Mouse (Mus musculus) hindbrain, embryonic 13.5 days (tissue): ENCODE measurements around the gene Tmem182. TPM values are rescaled to one million over a fixed set of nuclear protein-coding genes. Genes with fewer than 3 reads are reported as not detected.

Experiments
- ATAC-seq: fragments of 200-750 bp; cut with Nextera tagmentation; 2 replicates; pipeline ENCODE4 v1.8.0; 2017; ENCODE audit warnings: moderate TSS enrichment; ENCODE audit not compliant: low FRiP score
- H3K27ac ChIP-seq: fragments of 300-500 bp; sonication (generic); 2 replicates; pipeline ENCODE4 v1.5.1; 2015; ENCODE audit warnings: inconsistent platforms, mild to moderate bottlenecking, moderate library complexity
- H3K27me3 ChIP-seq: fragments of 300-500 bp; sonication (generic); 2 replicates; pipeline ENCODE4 v1.6.1; 2015; ENCODE audit warnings: mild to moderate bottlenecking, inconsistent platforms
- H3K36me3 ChIP-seq: fragments of 300-500 bp; sonication (generic); 2 replicates; pipeline ENCODE4 v1.6.1; 2015; ENCODE audit warnings: mild to moderate bottlenecking, inconsistent platforms
- H3K4me1 ChIP-seq: fragments of 300-500 bp; sonication (generic); replicated peaks from 2 replicates; pipeline ENCODE4 v1.6.1; 2015; ENCODE audit warnings: inconsistent platforms
- H3K4me2 ChIP-seq: fragments of 300-500 bp; sonication (generic); 2 replicates; pipeline ENCODE4 v1.6.1; 2015; ENCODE audit warnings: inconsistent platforms, mild to moderate bottlenecking, moderate library complexity
- H3K4me3 ChIP-seq: fragments of 300-500 bp; sonication (generic); 2 replicates; pipeline ENCODE4 v1.5.1; 2015; ENCODE audit warnings: mild to moderate bottlenecking, inconsistent platforms
- H3K9ac ChIP-seq: fragments of 300-500 bp; sonication (generic); 2 replicates; pipeline ENCODE4 v1.6.1; 2015; ENCODE audit warnings: mild to moderate bottlenecking, inconsistent platforms
- H3K9me3 ChIP-seq: fragments of 300-500 bp; sonication (generic); 2 replicates; pipeline ENCODE4 v1.6.1; 2016; ENCODE audit warnings: inconsistent platforms
- WGBS: fragments of 180-500 bp; shearing (Covaris S2); methylation state at CpG from one replicate; pipeline ENCODE4 v1.1.7; 2015; 5-methylcytosine and 5-hydroxymethylcytosine counted together
- polyA plus RNA-seq: library from polyadenylated mRNA; unstranded; fragments of >200 nt; fragmentation: Nextera tagmentation; extraction: Ambion mirVana; gene quantifications from 2 replicates; pipeline ENCODE4 v1.2.1, GENCODE M21; 2015

The Tmem182 gene
- polyA plus RNA-seq, 1 experiment from 2014 or later = 0.12 TPM

GRCm38 (mm10) chr1:40844616-40845015, 39.2 kb downstream of the Tmem182 start:
- no peaks in the 10 kb centered on the region for H3K27me3 ChIP-seq
- ATAC-seq = no peak

GRCm38 (mm10) chr1:40847196-40847938, 42.0 kb downstream of the Tmem182 start:
- no peaks in the 10 kb centered on the region for H3K36me3 ChIP-seq
- no peak overlapping the region for H3K4me3 ChIP-seq
- H3K27me3 ChIP-seq = no peaks in the 10 kb centered on the region
- 55% methylated on average over 2 of the region's 2 CpGs for WGBS
- H3K9me3 ChIP-seq = no peaks in the 10 kb centered on the region
- H3K27ac ChIP-seq = no peak overlapping the region
- no peaks in the 10 kb centered on the region for H3K4me1 ChIP-seq
- no peak overlapping the region for H3K9ac ChIP-seq
- ATAC-seq = no peak
- H3K4me2 ChIP-seq = no peak overlapping the region

More at GRCm38 (mm10) chr1:40844616-40845015, 39.2 kb downstream of the Tmem182 start:
- Histone ChIP-seq H3K36me3 (no peaks in the 10 kb centered on the region), H3K27ac (no peak overlapping the region), H3K4me2 (no peak overlapping the region), H3K9me3 (no peaks in the 10 kb centered on the region), H3K4me1 (no peaks in the 10 kb centered on the region), H3K4me3 (no peak overlapping the region), H3K9ac (no peak overlapping the region)

- Histone ChIP-seq H3K4me2 (no peak overlapping the region), H3K4me3 (no peak overlapping the region), H3K27ac (no peak overlapping the region), H3K9ac (no peak overlapping the region), H3K4me1 (no peaks in the 10 kb centered on the region), H3K9me3 (no peaks in the 10 kb centered on the region), H3K36me3 (no peaks in the 10 kb centered on the region), H3K27me3 (no peaks in the 10 kb centered on the region)
- ATAC-seq = no peak
These were observed 45.9 kb downstream of the Tmem182 start for GRCm38 (mm10) chr1:40851286-40851685.

DNA sequence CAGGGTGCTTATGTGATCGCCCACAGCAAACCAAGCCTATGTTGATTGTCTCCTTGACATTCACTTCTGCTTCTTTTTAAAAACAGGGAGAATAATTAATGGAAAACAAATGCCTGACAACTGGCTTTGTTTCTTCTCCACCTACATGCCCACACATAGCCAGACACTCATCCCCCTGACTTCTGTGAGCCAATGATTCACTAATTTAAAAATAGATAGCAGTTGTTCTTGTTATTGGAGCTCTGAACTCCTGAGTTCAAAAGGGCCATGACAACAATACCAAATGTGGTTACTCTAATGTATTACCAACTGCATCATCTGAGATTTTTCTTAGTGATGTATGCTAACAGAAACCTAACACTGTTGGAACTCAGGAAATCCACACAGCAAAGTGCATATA, 49.9 kb downstream of the Tmem182 start:
- no peaks in the 10 kb centered on the region for H3K27me3 ChIP-seq
- no peak overlapping the region for H3K4me2 ChIP-seq
- no peak overlapping the region for H3K27ac ChIP-seq
- no peak overlapping the region for H3K9ac ChIP-seq
- H3K4me1 ChIP-seq = no peaks in the 10 kb centered on the region
- no peaks in the 10 kb centered on the region for H3K36me3 ChIP-seq
- H3K4me3 ChIP-seq = no peak overlapping the region
- WGBS = 84% methylated on average over 1 of the region's 1 CpGs
- no peaks in the 10 kb centered on the region for H3K9me3 ChIP-seq
- no peak for ATAC-seq

DNA sequence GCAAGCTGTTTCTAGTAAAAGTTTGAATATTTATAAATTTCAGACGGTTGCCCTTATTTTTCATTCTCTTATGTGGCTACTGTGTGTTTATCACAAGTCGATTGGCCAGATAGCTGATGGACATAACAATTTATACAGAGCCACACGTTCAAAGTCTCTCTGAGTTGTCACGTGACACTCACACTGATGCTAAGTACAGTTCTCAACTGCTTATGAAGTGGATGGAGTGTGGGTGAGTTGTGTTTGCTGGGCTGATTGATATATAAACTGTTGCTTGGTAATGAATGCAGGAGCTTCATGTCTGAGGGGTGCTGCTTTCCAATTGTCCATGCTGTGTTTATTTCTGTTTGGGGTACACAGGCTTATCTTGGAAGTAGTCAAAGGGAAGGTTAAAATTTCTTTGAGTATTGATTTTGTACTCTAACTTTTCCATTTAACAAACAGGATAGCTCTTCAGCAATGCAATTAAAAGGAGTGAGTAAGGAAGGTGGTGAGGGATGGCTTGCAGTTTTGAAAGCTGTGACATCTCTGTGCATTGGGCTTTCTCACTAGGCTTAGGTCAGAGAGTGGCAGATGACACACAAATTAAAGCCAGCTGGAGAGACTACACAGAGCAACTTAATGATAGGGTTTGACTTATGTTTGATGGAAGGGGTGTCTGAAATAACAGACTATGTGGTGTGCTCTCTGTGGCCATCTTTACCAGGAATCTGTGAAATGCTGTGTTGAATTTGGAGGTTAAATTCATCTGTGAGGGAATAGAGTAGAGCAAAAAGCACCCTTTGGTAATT, 51.6 kb downstream of the Tmem182 start:
- no peaks in the 10 kb centered on the region for H3K36me3 ChIP-seq
- H3K4me1 ChIP-seq = no peaks in the 10 kb centered on the region
- no peak overlapping the region for H3K27ac ChIP-seq
- H3K4me2 ChIP-seq = no peak overlapping the region
- H3K9ac ChIP-seq = no peak overlapping the region
- H3K9me3 ChIP-seq = no peaks in the 10 kb centered on the region
- WGBS = 82% methylated on average over 4 of the region's 4 CpGs
- no peak for ATAC-seq
- H3K27me3 ChIP-seq = no peaks in the 10 kb centered on the region
- H3K4me3 ChIP-seq = no peak overlapping the region

DNA sequence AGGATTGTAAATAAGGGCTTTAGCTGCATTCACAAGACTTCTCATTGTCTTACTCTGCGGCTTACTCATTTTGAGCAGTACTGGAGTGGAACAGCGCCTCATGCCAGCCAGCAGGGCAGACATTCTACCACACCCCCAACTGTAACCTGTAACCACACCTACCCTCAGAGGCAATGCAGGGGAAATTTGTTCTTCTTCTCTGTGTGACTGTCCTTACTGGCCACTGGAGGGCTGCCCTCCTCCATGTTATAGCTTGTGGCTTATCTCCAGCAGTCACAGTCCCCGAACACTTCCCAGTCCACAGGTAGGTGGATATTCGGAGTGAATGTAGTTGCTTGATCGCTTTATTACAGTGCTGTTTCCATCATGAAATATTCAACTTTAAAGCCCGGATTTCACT, 59.6 kb downstream of the Tmem182 start:
- no peak overlapping the region for H3K4me2 ChIP-seq
- no peak for ATAC-seq
- H3K27ac ChIP-seq = no peak overlapping the region
- no peak overlapping the region for H3K9ac ChIP-seq
- no peaks in the 10 kb centered on the region for H3K27me3 ChIP-seq
- 81% methylated on average over 6 of the region's 6 CpGs for WGBS
- H3K36me3 ChIP-seq = no peaks in the 10 kb centered on the region
- no peaks in the 10 kb centered on the region for H3K4me1 ChIP-seq
- no peaks in the 10 kb centered on the region for H3K9me3 ChIP-seq
- no peak overlapping the region for H3K4me3 ChIP-seq

DNA sequence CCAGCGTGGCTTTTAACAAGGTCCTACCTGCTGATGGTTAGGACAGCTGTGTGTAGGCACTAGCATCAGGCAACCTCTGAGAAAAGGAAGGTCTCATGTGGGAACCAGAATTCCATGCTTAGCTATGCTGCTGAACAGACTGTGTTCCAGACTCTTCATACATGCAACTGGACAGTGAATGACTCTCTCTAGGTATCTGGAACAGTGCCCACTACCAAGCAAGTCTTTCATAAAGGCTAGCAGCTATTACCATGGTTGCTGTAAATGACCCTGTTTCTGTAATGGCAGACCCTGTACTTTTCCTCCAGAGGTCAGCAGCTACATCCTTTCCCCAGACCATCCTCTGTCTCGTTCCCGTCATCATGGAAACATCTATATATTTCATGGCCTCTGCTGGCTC, 61.7 kb downstream of the Tmem182 start:
- H3K9me3 ChIP-seq = no peaks in the 10 kb centered on the region
- WGBS = 91% methylated on average over 3 of the region's 3 CpGs

DNA sequence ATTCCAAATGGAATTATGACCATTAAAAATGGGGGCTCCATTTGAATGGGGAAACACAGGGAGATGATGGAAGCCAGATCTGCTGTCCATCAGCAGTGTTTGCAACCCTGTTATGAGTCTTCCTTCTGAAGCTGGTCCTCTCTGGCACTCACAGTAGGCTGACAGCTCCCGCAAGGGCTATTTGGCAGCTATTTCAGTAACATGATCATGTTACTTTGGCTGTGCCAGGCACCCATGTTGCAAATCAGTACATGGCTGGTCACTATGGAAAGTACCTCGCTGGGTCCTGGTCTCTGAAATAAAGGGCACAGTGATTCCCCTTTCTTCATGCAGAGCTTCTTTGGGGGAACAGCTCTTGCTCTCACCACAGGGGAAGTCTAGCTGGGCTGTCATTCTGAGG, 62.2 kb downstream of the Tmem182 start:
- WGBS = 84% methylated on average over 2 of the region's 2 CpGs
- no peak overlapping the region for H3K4me2 ChIP-seq
- no peaks in the 10 kb centered on the region for H3K4me1 ChIP-seq
- H3K27me3 ChIP-seq = no peaks in the 10 kb centered on the region
- no peaks in the 10 kb centered on the region for H3K9me3 ChIP-seq
- no peaks in the 10 kb centered on the region for H3K36me3 ChIP-seq
- H3K27ac ChIP-seq = no peak overlapping the region
- H3K9ac ChIP-seq = no peak overlapping the region
- H3K4me3 ChIP-seq = no peak overlapping the region
- ATAC-seq = no peak

More for the DNA sequence above, 61.7 kb downstream of the Tmem182 start:
- H3K27ac ChIP-seq = no peak overlapping the region
- no peaks in the 10 kb centered on the region for H3K27me3 ChIP-seq
- H3K4me1 ChIP-seq = no peaks in the 10 kb centered on the region
- H3K36me3 ChIP-seq = no peaks in the 10 kb centered on the region
- no peak overlapping the region for H3K4me3 ChIP-seq
- no peak overlapping the region for H3K4me2 ChIP-seq
- H3K9ac ChIP-seq = no peak overlapping the region
- ATAC-seq = no peak

- Histone ChIP-seq H3K4me2 (no peak overlapping the region), H3K4me1 (no peaks in the 10 kb centered on the region), H3K9ac (no peak overlapping the region), H3K27me3 (no peaks in the 10 kb centered on the region), H3K36me3 (no peaks in the 10 kb centered on the region), H3K27ac (no peak overlapping the region), H3K4me3 (no peak overlapping the region), H3K9me3 (no peaks in the 10 kb centered on the region)
- no peak for ATAC-seq
- 68% methylated on average over 10 of the region's 10 CpGs for WGBS
These were observed 68.5 kb downstream of the Tmem182 start for GRCm38 (mm10) chr1:40873760-40874455.

DNA sequence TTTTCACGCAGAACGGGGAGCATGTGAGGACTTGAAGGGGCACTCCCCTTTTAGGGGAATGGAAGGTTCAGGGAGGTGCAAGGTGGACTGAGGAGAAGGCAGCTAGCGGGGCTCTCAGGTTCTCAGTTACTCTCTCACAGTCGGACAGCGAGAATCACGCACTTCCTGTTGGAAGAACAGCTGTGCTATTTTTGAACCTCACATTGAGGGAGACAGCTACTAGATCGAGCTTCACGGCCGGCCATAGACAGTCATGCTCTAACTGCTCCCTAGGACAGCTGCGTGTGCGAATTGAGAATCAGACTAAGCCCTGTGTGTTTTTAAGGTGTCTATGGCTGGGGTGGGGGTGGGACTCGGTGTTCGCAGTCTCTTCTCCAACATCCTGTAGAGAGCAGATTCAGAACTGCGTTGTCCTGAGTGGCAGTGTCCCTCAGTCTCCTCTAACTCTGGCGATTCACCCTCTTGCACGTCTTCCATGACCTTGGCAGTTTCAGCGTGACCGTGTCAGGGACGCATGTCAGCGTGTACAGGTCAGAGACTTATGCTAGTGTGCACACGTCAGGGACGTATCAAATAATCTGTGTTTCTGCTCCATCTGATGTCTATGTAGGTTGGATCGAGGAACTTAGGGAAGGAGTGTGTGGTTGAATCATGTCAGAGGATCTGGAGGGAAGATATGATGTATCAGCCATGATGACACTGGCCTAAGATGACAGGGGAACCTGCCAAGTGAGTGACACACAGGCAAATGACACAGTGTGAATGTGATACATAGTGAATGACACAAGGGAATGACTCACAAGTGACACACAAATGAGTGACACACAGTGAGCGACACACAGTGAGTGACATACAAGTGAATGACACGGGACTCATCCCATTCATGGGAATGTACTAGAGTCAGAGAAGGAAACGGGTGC, 69.3 kb downstream of the Tmem182 start:
- 86% methylated on average over 26 of the region's 26 CpGs for WGBS
- no peak for ATAC-seq

GRCm38 (mm10) chr1:40879051-40879450, 73.7 kb downstream of the Tmem182 start:
- H3K36me3 ChIP-seq = no peaks in the 10 kb centered on the region
- H3K27ac ChIP-seq = no peak overlapping the region
- no peak overlapping the region; the same call in 1 of the 2 replicates for H3K9ac ChIP-seq
- no peaks in the 10 kb centered on the region for H3K4me1 ChIP-seq
- no peaks in the 10 kb centered on the region for H3K27me3 ChIP-seq
- ATAC-seq = no peak
- no peak overlapping the region for H3K4me3 ChIP-seq
- no peak overlapping the region for H3K4me2 ChIP-seq
- H3K9me3 ChIP-seq = no peaks in the 10 kb centered on the region
- WGBS = 18% methylated on average over 9 of the region's 9 CpGs

More for the DNA sequence above, 69.3 kb downstream of the Tmem182 start:
- no peak overlapping the region for H3K4me3 ChIP-seq
- no peaks in the 10 kb centered on the region for H3K4me1 ChIP-seq
- H3K4me2 ChIP-seq = no peak overlapping the region
- H3K9me3 ChIP-seq = no peaks in the 10 kb centered on the region
- no peak overlapping the region for H3K27ac ChIP-seq
- H3K36me3 ChIP-seq = no peaks in the 10 kb centered on the region
- H3K27me3 ChIP-seq = no peaks in the 10 kb centered on the region
- no peak overlapping the region for H3K9ac ChIP-seq

DNA sequence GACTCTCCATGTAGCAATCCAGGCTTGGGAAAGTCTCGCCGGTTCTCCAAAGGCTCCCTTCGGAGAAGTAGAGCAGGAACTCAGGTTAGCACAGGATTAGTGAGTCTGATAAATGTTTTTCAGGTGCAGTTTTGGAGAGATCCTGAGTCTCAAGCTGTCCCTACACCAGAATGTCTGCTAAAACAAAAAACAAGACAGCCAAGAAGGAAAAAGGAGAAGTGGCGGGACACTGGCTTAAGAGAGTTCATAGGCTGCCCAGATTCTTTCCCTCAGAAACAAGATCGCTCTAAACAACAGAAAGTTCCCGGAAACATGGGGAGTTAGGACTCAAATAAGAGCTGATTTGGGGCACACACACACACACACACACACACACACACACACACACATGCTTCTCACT, 74.1 kb downstream of the Tmem182 start:
- Histone ChIP-seq H3K27ac (no peak overlapping the region), H3K4me1 (no peaks in the 10 kb centered on the region), H3K36me3 (no peaks in the 10 kb centered on the region), H3K27me3 (no peaks in the 10 kb centered on the region), H3K9me3 (no peaks in the 10 kb centered on the region), H3K4me2 (no peak overlapping the region), H3K4me3 (no peak overlapping the region), H3K9ac (no peak overlapping the region; the same call in 1 of the 2 replicates)
- ATAC-seq = no peak
- WGBS = 78% methylated on average over 6 of the region's 6 CpGs
